Mouse (Mus musculus): ENCODE data around the gene Cdh3. TPM values are rescaled to one million over a fixed set of nuclear protein-coding genes. Genes with fewer than 3 reads are reported as not detected.

Gene Cdh3
- polyA plus RNA-seq, 1 experiment: not detected

GRCm38 (mm10) chr8:106581344-106582088 lies 70.8 kb downstream of the Cdh3 start:
- no peak for TF ChIP-seq GATA1 (IDR thresholded peaks at IDR 0.05; ENCODE audit: low read length)

GRCm38 (mm10) chr8:106584942-106585670 lies 74.4 kb downstream of the Cdh3 start:
- TF ChIP-seq GATA1 (IDR thresholded peaks at IDR 0.05; ENCODE audit: low read length): no peak

- TF ChIP-seq GATA1 (IDR thresholded peaks at IDR 0.05; ENCODE audit: low read length): no peak
Observed at GRCm38 (mm10) chr8:106585671-106586037, 75.0 kb downstream of the Cdh3 start.

- no peak for TF ChIP-seq GATA1 (IDR thresholded peaks at IDR 0.05; ENCODE audit: low read length)
Observed at GRCm38 (mm10) chr8:106586896-106587295, 76.2 kb downstream of the Cdh3 start.

- TF ChIP-seq GATA1 (IDR thresholded peaks at IDR 0.05; ENCODE audit: low read length): no peak
Observed at GRCm38 (mm10) chr8:106588443-106589431, 78.0 kb downstream of the Cdh3 start.

GRCm38 (mm10) chr8:106592458-106592857 lies 81.8 kb downstream of the Cdh3 start:
- no peak for TF ChIP-seq GATA1 (IDR thresholded peaks at IDR 0.05; ENCODE audit: low read length)

GRCm38 (mm10) chr8:106597067-106597466 lies 86.4 kb downstream of the Cdh3 start:
- TF ChIP-seq GATA1 (IDR thresholded peaks at IDR 0.05; ENCODE audit: low read length): no peak

GRCm38 (mm10) chr8:106599265-106599979 lies 88.7 kb downstream of the Cdh3 start:
- TF ChIP-seq GATA1 (IDR thresholded peaks at IDR 0.05; ENCODE audit: low read length): no peak

GRCm38 (mm10) chr8:106603131-106603819 lies 92.6 kb downstream of the Cdh3 start, which contains the start of gene Cdh1:
TSS of gene Cdh1 (plus strand) at chr8:106603351.
- TF ChIP-seq GATA1 (IDR thresholded peaks at IDR 0.05; ENCODE audit: low read length): no peak

- TF ChIP-seq GATA1 (IDR thresholded peaks at IDR 0.05; ENCODE audit: low read length): no peak
Observed at GRCm38 (mm10) chr8:106603933-106604332, 93.2 kb downstream of the Cdh3 start.

- no peak for TF ChIP-seq GATA1 (IDR thresholded peaks at IDR 0.05; ENCODE audit: low read length)
Observed at GRCm38 (mm10) chr8:106605657-106606056, 95.0 kb downstream of the Cdh3 start.

- no peak for TF ChIP-seq GATA1 (IDR thresholded peaks at IDR 0.05; ENCODE audit: low read length)
Observed at GRCm38 (mm10) chr8:106606121-106606520, 95.4 kb downstream of the Cdh3 start.

GRCm38 (mm10) chr8:106606601-106607145 lies 96.0 kb downstream of the Cdh3 start:
- TF ChIP-seq GATA1 (IDR thresholded peaks at IDR 0.05; ENCODE audit: low read length): no peak

Other genes with a start within 250 kb of the Cdh3 start
- not detected in 2 replicates for gene Smpd3, start 172.9 kb upstream of the Cdh3 start, polyA plus RNA-seq (2012)
- not detected in 2 replicates for gene Zfp90, start 95.6 kb upstream of the Cdh3 start, polyA plus RNA-seq (2012)
- not detected in 2 replicates for gene 6030452D12Rik, start 10.4 kb upstream of the Cdh3 start, polyA plus RNA-seq (2012)
- 22.7 and 35.0 TPM in 2 replicates for gene Gm10073, start 62.6 kb downstream of the Cdh3 start, polyA plus RNA-seq (2012)
- gene Cdh1, start 92.5 kb downstream of the Cdh3 start, polyA plus RNA-seq (2012): not detected in 2 replicates
- 2.2 and 2.6 TPM in 2 replicates for gene Tango6, start 172.2 kb downstream of the Cdh3 start, polyA plus RNA-seq (2012)

All from G1E-ER4 (cell line).